Mouse (Mus musculus) embryo, embryonic 10.5 days (tissue): ENCODE data around the gene Rxylt1.

Experiments
- DNase-seq: peaks from one replicate; pipeline ENCODE4 v3.0.0-alpha.2; 2015; ENCODE audit warnings: low spot score

The Rxylt1 gene

GRCm38 (mm10) chr10:122044926-122045325 is 52.2 kb downstream of the Rxylt1 start:
- DNase-seq, result no peak

GRCm38 (mm10) chr10:122040372-122040771 is 56.8 kb downstream of the Rxylt1 start:
- DNase-seq, result no peak

GRCm38 (mm10) chr10:122039566-122039965 is 57.6 kb downstream of the Rxylt1 start:
- DNase-seq, result no peak

GRCm38 (mm10) chr10:122038554-122038953 is 58.6 kb downstream of the Rxylt1 start:
- DNase-seq, result peak; percentile 22

- DNase-seq, result no peak
Observed at GRCm38 (mm10) chr10:122033271-122033670, 63.9 kb downstream of the Rxylt1 start.

GRCm38 (mm10) chr10:122030420-122030819 is 66.8 kb downstream of the Rxylt1 start:
- DNase-seq, result no peak

- DNase-seq, result no peak
Observed at GRCm38 (mm10) chr10:122029738-122030137, 67.4 kb downstream of the Rxylt1 start.
